Mouse (Mus musculus): ENCODE measurements around the gene Padi3. TPM values are rescaled to one million over a fixed set of nuclear protein-coding genes. Genes with fewer than 3 reads are reported as not detected.

Gene Padi3
- polyA plus RNA-seq, 1 experiment from 2014 or later = not detected

DNA sequence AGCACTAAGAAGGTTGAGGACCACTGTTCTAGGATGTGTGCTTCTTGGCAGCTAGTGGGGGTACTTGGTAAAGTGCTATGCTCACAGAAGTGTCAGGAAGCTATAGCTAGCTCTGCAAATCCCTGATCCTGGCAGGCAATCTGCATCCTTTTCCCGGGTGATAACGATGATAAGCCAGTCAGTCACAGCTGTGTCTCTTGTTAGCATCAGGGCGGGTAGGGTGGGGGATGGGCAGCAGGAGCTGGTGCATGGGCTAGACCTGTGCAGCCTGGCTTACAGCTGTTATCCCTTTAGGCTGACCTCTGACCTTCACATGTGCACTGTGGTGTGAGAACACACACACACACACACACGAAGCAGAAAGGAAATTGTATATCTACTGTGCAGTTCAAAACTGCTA lies 67.4 kb downstream of the Padi3 start:
- ATAC-seq (ENCODE audit: low FRiP score) = 0 out of 2 replicates have a peak, but pooled peaks have one; percentile 51
- Histone ChIP-seq H3K27ac (no peak overlapping the region), H3K27me3 (peaks cover 5% of the 10 kb centered on the region; the same call in 1 of the 2 replicates), H3K4me3 (replicated peaks) (no peak overlapping the region), H3K4me1 (no peaks in the 10 kb centered on the region; the same call in 1 of the 2 replicates), H3K9ac (no peak overlapping the region), H3K4me2 (no peak overlapping the region), H3K36me3 (replicated peaks) (no peaks in the 10 kb centered on the region), H3K9me3 (no peaks in the 10 kb centered on the region)
- 39% methylated on average over 4 of the region's 4 CpGs for WGBS

DNA sequence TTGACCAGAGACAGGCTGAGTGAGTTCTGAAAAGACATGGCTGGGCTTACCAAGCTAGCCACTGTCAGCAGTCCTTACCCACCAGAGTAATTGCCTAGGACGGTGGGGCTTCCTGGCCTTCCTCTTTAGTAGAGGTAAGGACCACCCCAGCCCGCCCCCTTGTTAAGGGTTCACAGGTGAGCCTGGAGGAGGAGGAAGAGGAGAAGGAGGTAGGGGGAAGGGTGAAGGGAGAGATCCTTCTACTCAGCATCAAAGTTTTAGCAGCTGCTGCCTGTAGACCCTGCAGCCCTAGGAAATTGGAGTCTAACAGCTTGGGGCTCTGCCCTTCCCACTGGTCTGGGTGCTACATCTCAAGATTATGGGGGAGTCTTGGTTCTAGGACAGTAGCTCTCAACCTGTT lies 67.9 kb downstream of the Padi3 start, which contains the start of gene Padi6:
Padi6 (minus strand) TSS at position 101 of the 400 bp plus-strand sequence.
- ATAC-seq (ENCODE audit: low FRiP score) = no peak
- Histone ChIP-seq H3K9me3 (no peaks in the 10 kb centered on the region), H3K4me3 (replicated peaks) (no peak within 1 kb of the TSS), H3K27ac (no peak within 1 kb of the TSS), H3K9ac (no peak within 1 kb of the TSS), H3K36me3 (replicated peaks) (no peaks in the 10 kb centered on the region), H3K27me3 (0 out of 2 replicates have a peak, but pooled peaks cover 5% of the 10 kb centered on the region), H3K4me1 (no peaks in the 10 kb centered on the region; the same call in 1 of the 2 replicates), H3K4me2 (no peak within 1 kb of the TSS)
- WGBS = 90% methylated on average over 2 of the region's 2 CpGs

DNA sequence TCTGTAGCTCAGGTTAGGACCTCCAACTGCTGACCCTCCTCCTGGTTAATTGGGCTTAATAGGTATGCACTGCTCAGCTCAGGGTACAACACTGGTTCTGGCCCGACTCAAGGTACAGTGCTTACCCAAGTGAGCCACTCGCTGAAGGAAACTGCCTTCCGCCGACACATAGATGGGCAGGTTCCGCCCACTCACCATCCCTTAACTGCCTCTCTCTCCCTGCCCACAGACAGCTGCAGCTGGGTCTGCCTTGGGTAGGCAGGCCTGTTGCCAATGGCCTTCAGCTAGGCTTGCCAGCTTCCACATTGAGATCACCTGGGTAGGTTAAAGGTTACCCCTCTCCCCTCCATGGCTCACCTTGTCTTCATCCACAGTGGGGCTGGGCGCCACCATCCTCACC lies 69.0 kb downstream of the Padi3 start:
- Histone ChIP-seq H3K27me3 (0 out of 2 replicates have a peak, but pooled peaks cover 5% of the 10 kb centered on the region), H3K36me3 (replicated peaks) (no peaks in the 10 kb centered on the region), H3K9me3 (no peaks in the 10 kb centered on the region), H3K4me2 (no peak overlapping the region), H3K4me3 (replicated peaks) (no peak overlapping the region), H3K27ac (no peak overlapping the region), H3K4me1 (no peaks in the 10 kb centered on the region; the same call in 1 of the 2 replicates), H3K9ac (no peak overlapping the region)
- WGBS = 88% methylated on average over 6 of the region's 6 CpGs
- no peak for ATAC-seq (ENCODE audit: low FRiP score)

DNA sequence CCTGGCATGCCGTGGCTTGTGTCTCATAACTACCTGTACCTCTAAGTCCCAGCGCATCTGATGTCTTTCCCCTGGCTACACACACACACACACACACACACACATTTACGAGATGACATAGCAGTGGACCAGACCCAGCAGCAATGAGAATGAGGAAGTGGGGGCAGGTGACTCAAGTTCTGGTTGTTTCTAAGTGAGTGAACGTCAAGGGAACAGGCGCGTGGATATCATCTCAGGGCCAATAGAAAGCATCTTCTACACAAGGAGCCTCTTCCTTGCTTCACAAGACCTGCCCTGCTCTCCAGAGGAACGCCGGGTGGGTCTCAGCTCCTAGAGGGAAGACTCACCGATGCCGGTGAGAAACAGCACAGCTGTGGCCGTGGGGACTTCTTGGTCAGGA lies 69.8 kb downstream of the Padi3 start:
- no peaks in the 10 kb centered on the region; the same call in 1 of the 2 replicates for H3K4me1 ChIP-seq
- H3K27me3 ChIP-seq = 0 out of 2 replicates have a peak, but pooled peaks cover 5% of the 10 kb centered on the region
- 91% methylated on average over 11 of the region's 11 CpGs for WGBS
- no peak overlapping the region for H3K4me3 ChIP-seq (replicated peaks)
- H3K9ac ChIP-seq = no peak overlapping the region
- no peaks in the 10 kb centered on the region for H3K9me3 ChIP-seq
- ATAC-seq (ENCODE audit: low FRiP score) = no peak
- no peak overlapping the region for H3K27ac ChIP-seq
- no peak overlapping the region for H3K4me2 ChIP-seq
- no peaks in the 10 kb centered on the region for H3K36me3 ChIP-seq (replicated peaks)

Other genes starting within 250 kb of the Padi3 start
- 26.1 and 31.1 TPM in 2 replicates for gene Arhgef10l, start 144.6 kb downstream of the Padi3 start, polyA plus RNA-seq (2016; fragmentation: Nextera tagmentation; extraction: Ambion mirVana)
- 45.9 and 81.3 TPM in 2 replicates for gene Rcc2, start 110.1 kb downstream of the Padi3 start, polyA plus RNA-seq (2016; fragmentation: Nextera tagmentation; extraction: Ambion mirVana)
- gene Padi6, start 68.0 kb downstream of the Padi3 start, polyA plus RNA-seq (2016; fragmentation: Nextera tagmentation; extraction: Ambion mirVana) = not detected in 2 replicates
- gene Padi4, start 36.4 kb downstream of the Padi3 start, polyA plus RNA-seq (2016; fragmentation: Nextera tagmentation; extraction: Ambion mirVana) = 0.90 and 1.8 TPM in 2 replicates
- gene Padi1, start 35.1 kb upstream of the Padi3 start, polyA plus RNA-seq (2016; fragmentation: Nextera tagmentation; extraction: Ambion mirVana) = 0.10 TPM in 1 of 2 replicates, not detected in the other
- gene Padi2, start 95.7 kb upstream of the Padi3 start, polyA plus RNA-seq (2016; fragmentation: Nextera tagmentation; extraction: Ambion mirVana) = 0.45 and 0.74 TPM in 2 replicates
- gene Sdhb, start 150.6 kb upstream of the Padi3 start, polyA plus RNA-seq (2016; fragmentation: Nextera tagmentation; extraction: Ambion mirVana) = 380 and 396 TPM in 2 replicates
- 75.5 and 82.3 TPM in 2 replicates for gene Atp13a2, start 176.2 kb upstream of the Padi3 start, polyA plus RNA-seq (2016; fragmentation: Nextera tagmentation; extraction: Ambion mirVana)
- 250 and 275 TPM in 2 replicates for gene Mfap2, start 199.8 kb upstream of the Padi3 start, polyA plus RNA-seq (2016; fragmentation: Nextera tagmentation; extraction: Ambion mirVana)
- gene Crocc, start 249.9 kb upstream of the Padi3 start, polyA plus RNA-seq (2016; fragmentation: Nextera tagmentation; extraction: Ambion mirVana) = 15.4 and 17.4 TPM in 2 replicates